Mouse (Mus musculus): ENCODE data around the gene Pcdh15. TPM values are rescaled to one million over a fixed set of nuclear protein-coding genes. Genes with fewer than 3 reads are reported as not detected.

Pcdh15 gene
- polyA plus RNA-seq, 1 experiment, result 0.16 TPM

GRCm38 (mm10) chr10:73491654-73492053, 392.5 kb downstream of the Pcdh15 start:
- no peak overlapping the region for H3K27ac ChIP-seq (ENCODE audit: insufficient read depth, low read depth, low read length)
- no peaks in the 10 kb centered on the region for H3K27me3 ChIP-seq (replicated peaks; ENCODE audit: control insufficient read depth, insufficient read depth, low read length)
- no peaks in the 10 kb centered on the region for H3K36me3 ChIP-seq (ENCODE audit: control insufficient read depth, insufficient read depth, low read length)
- no peak overlapping the region for H3K4me3 ChIP-seq (ENCODE audit: insufficient read depth, low read depth, low read length)
- no peaks in the 10 kb centered on the region for H3K4me1 ChIP-seq (ENCODE audit: control insufficient read depth, insufficient read depth, low read length)
- WGBS, result 75% methylated on average over 5 of the region's 5 CpGs
- DNase-seq, result no peak
- TF ChIP-seq POLR2A (IDR thresholded peaks at IDR 0.05; ENCODE audit: low read depth, low read length), result no peak
- TF ChIP-seq CTCF (conservative IDR thresholded peaks at IDR 0.05; ENCODE audit: insufficient read depth, insufficient read length, low read depth, low read length), result no peak

- no peaks in the 10 kb centered on the region for H3K36me3 ChIP-seq (ENCODE audit: control insufficient read depth, insufficient read depth, low read length)
- TF ChIP-seq POLR2A (IDR thresholded peaks at IDR 0.05; ENCODE audit: low read depth, low read length) (no peak), CTCF (conservative IDR thresholded peaks at IDR 0.05; ENCODE audit: insufficient read depth, insufficient read length, low read depth, low read length) (no peak)
- no peak for DNase-seq
- H3K27me3 ChIP-seq (replicated peaks; ENCODE audit: control insufficient read depth, insufficient read depth, low read length), result no peaks in the 10 kb centered on the region
- no peaks in the 10 kb centered on the region for H3K4me1 ChIP-seq (ENCODE audit: control insufficient read depth, insufficient read depth, low read length)
- WGBS, result 75% methylated on average over 3 of the region's 3 CpGs
- no peak overlapping the region for H3K27ac ChIP-seq (ENCODE audit: insufficient read depth, low read depth, low read length)
- no peak overlapping the region for H3K4me3 ChIP-seq (ENCODE audit: insufficient read depth, low read depth, low read length)
Measured at GRCm38 (mm10) chr10:73514846-73515245, 415.7 kb downstream of the Pcdh15 start.

GRCm38 (mm10) chr10:73515742-73516141, 416.6 kb downstream of the Pcdh15 start:
- Histone ChIP-seq H3K27me3 (replicated peaks; ENCODE audit: control insufficient read depth, insufficient read depth, low read length) (no peaks in the 10 kb centered on the region), H3K4me3 (ENCODE audit: insufficient read depth, low read depth, low read length) (no peak overlapping the region), H3K27ac (ENCODE audit: insufficient read depth, low read depth, low read length) (no peak overlapping the region), H3K4me1 (ENCODE audit: control insufficient read depth, insufficient read depth, low read length) (no peaks in the 10 kb centered on the region), H3K36me3 (ENCODE audit: control insufficient read depth, insufficient read depth, low read length) (no peaks in the 10 kb centered on the region)
- 56% methylated on average over 2 of the region's 2 CpGs for WGBS
- TF ChIP-seq CTCF (conservative IDR thresholded peaks at IDR 0.05; ENCODE audit: insufficient read depth, insufficient read length, low read depth, low read length) (no peak), POLR2A (IDR thresholded peaks at IDR 0.05; ENCODE audit: low read depth, low read length) (no peak)
- no peak for DNase-seq

DNA sequence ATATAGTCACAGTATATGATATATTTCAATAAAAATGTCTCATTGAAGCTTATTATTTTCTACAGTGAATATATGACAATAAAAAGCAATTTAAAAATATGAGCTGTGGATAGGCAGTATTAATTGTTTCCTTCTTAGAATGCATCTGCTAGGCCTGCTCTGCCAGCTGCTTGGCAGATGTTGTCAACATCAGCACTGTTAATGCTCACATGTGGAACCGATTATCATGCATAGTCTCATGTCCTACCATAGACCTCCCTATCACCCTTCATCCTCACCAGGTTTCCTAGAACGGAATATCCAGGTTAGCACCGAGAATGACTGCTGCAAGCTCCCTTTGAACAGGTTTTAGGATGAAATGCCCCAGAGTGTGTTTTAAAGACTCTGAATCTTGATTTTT, 420.3 kb downstream of the Pcdh15 start:
- Histone ChIP-seq H3K27me3 (replicated peaks; ENCODE audit: control insufficient read depth, insufficient read depth, low read length) (no peaks in the 10 kb centered on the region), H3K4me3 (ENCODE audit: insufficient read depth, low read depth, low read length) (no peak overlapping the region), H3K4me1 (ENCODE audit: control insufficient read depth, insufficient read depth, low read length) (no peaks in the 10 kb centered on the region), H3K27ac (ENCODE audit: insufficient read depth, low read depth, low read length) (no peak overlapping the region), H3K36me3 (ENCODE audit: control insufficient read depth, insufficient read depth, low read length) (no peaks in the 10 kb centered on the region)
- TF ChIP-seq CTCF (conservative IDR thresholded peaks at IDR 0.05; ENCODE audit: insufficient read depth, insufficient read length, low read depth, low read length), result no peak
- no peak for TF ChIP-seq POLR2A (IDR thresholded peaks at IDR 0.05; ENCODE audit: low read depth, low read length)
- 87% methylated on average over 3 of the region's 3 CpGs for WGBS
- DNase-seq, result no peak

- 92% methylated on average over 10 of the region's 10 CpGs for WGBS
- no peaks in the 10 kb centered on the region for H3K36me3 ChIP-seq (ENCODE audit: control insufficient read depth, insufficient read depth, low read length)
- H3K4me3 ChIP-seq (ENCODE audit: insufficient read depth, low read depth, low read length), result no peak overlapping the region
- no peak overlapping the region for H3K27ac ChIP-seq (ENCODE audit: insufficient read depth, low read depth, low read length)
- TF ChIP-seq CTCF (conservative IDR thresholded peaks at IDR 0.05; ENCODE audit: insufficient read depth, insufficient read length, low read depth, low read length) (peak; percentile 27), POLR2A (IDR thresholded peaks at IDR 0.05; ENCODE audit: low read depth, low read length) (no peak)
- no peaks in the 10 kb centered on the region for H3K27me3 ChIP-seq (replicated peaks; ENCODE audit: control insufficient read depth, insufficient read depth, low read length)
- H3K4me1 ChIP-seq (ENCODE audit: control insufficient read depth, insufficient read depth, low read length), result no peaks in the 10 kb centered on the region
- no peak for DNase-seq
Measured at GRCm38 (mm10) chr10:73552831-73553230, 453.7 kb downstream of the Pcdh15 start.

DNA sequence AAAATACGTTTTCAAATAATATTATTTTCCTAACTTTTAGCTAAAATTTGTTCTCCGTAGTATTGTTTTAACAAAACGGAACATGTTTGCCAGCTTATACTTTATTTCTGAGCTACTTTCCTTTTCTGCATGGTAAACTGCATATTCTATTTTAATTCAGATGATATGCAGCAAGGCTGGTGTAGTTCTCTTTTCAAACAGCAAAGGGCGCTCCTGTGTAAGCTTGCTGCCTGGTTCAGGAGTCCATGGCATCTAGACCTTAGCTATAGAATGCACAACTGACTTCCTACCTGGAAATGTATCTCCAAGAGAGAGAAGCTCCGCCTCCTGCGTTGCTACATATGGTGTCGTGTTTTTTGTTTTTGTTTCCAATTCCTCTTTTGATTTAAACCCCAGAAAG, 465.1 kb downstream of the Pcdh15 start:
- DNase-seq, result peak; percentile 1
- Histone ChIP-seq H3K27ac (ENCODE audit: insufficient read depth, low read depth, low read length) (no peak overlapping the region), H3K4me1 (ENCODE audit: control insufficient read depth, insufficient read depth, low read length) (no peaks in the 10 kb centered on the region), H3K36me3 (ENCODE audit: control insufficient read depth, insufficient read depth, low read length) (no peaks in the 10 kb centered on the region), H3K27me3 (replicated peaks; ENCODE audit: control insufficient read depth, insufficient read depth, low read length) (no peaks in the 10 kb centered on the region), H3K4me3 (ENCODE audit: insufficient read depth, low read depth, low read length) (no peak overlapping the region)
- TF ChIP-seq POLR2A (IDR thresholded peaks at IDR 0.05; ENCODE audit: low read depth, low read length) (no peak), CTCF (conservative IDR thresholded peaks at IDR 0.05; ENCODE audit: insufficient read depth, insufficient read length, low read depth, low read length) (no peak)
- 63% methylated on average over 7 of the region's 7 CpGs for WGBS

- no peaks in the 10 kb centered on the region for H3K27me3 ChIP-seq (replicated peaks; ENCODE audit: control insufficient read depth, insufficient read depth, low read length)
- no peaks in the 10 kb centered on the region for H3K4me1 ChIP-seq (ENCODE audit: control insufficient read depth, insufficient read depth, low read length)
- 92% methylated on average over 5 of the region's 5 CpGs for WGBS
- no peaks in the 10 kb centered on the region for H3K36me3 ChIP-seq (ENCODE audit: control insufficient read depth, insufficient read depth, low read length)
- TF ChIP-seq POLR2A (IDR thresholded peaks at IDR 0.05; ENCODE audit: low read depth, low read length), result no peak
- TF ChIP-seq CTCF (conservative IDR thresholded peaks at IDR 0.05; ENCODE audit: insufficient read depth, insufficient read length, low read depth, low read length), result no peak
- DNase-seq, result no peak
- no peak overlapping the region for H3K4me3 ChIP-seq (ENCODE audit: insufficient read depth, low read depth, low read length)
- no peak overlapping the region for H3K27ac ChIP-seq (ENCODE audit: insufficient read depth, low read depth, low read length)
Measured at GRCm38 (mm10) chr10:73574711-73575297, 475.7 kb downstream of the Pcdh15 start.
